Mouse (Mus musculus) adrenal gland, adult 2 months (tissue): ENCODE data around the gene Ksr2. TPM values are rescaled to one million over a fixed set of nuclear protein-coding genes. Genes with fewer than 3 reads are reported as not detected.
"Not testable (repeated sequence)": the region's sequence is repeated elsewhere in the genome, so short reads cannot be mapped to it uniquely, and the experiment has no call there.

Experiments
- DNase-seq: peaks from one replicate; pipeline ENCODE4 v3.0.0; 2021
- long read RNA-seq: library from polyadenylated mRNA; stranded (forward); transcript quantifications from one replicate; pipeline ENCODE4 v2.0.0, GENCODE M21; 2021
- polyA plus RNA-seq: library from polyadenylated mRNA; depleted of rRNA; stranded (reverse); fragments of >200 nt; gene quantifications from 2 replicates; pipeline ENCODE4 v1.2.3, GENCODE M21; 2012; rRNA removed
- total RNA-seq, 2 experiments: library from RNA; stranded (reverse); gene quantifications; 2 replicates each; pipeline ENCODE4 v1.2.3; 2021

The Ksr2 gene
- total RNA-seq (1 to 10 TPM; 3.8 to 5.1 TPM), polyA plus RNA-seq (0.46 and 0.92 TPM in 2 replicates)
- long read RNA-seq, partial matches to known transcripts: 0 of 1 reads
- long read RNA-seq, other reads (novel, unspliced or antisense): 1 of 1 reads

DNA sequence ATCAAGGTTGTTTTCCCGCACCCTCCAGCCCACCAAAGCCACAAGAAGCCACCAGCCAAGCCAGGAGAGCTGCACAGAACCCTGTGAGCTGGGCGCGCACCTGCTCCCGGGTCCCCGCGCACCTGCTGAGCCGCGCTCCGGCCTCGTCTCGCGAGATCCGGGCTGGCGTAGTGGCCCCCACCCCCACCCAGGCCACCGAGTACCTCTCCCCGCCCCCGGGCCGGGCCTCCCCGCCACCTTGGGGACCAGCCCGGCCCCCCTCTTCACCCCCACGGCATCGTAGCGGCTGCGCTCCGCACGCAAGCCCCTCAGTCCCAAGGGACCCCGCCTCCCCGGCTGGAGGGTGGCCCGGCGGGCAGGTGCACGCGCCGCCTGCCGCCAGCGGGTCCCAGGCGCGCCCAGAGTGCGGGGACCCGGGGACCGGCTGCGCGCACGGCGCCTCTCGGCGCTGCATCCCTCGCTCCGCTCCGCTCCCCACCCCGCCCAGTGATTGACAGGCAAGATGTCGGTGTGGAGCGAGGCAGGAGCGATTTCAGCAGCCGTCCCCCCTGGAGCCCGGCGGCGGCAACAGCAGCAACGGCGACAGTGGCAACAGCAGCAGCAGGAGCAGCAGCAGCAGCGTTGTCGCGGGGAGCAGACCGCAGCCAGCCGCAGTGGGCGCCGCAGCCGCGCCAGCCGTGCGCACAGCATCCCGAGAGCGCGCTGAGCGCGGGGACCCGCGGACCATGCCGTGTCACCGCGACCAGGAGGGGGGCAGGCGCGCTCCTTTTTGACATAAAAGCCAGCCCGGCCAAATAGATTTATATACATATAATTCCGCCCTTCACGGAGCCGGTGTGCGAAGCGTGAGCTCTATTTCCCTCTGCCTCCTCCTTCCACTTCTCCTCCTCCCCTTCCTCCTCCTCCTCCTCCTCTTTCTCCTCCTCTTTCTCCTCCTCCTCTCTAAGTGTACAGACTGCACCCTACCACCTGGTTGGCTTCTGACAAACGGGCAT is at the start of gene Ksr2:
TSS of gene Ksr2 (plus strand) at position 494 of the 995 bp plus-strand sequence.
- peak; percentile 40 for DNase-seq

DNA sequence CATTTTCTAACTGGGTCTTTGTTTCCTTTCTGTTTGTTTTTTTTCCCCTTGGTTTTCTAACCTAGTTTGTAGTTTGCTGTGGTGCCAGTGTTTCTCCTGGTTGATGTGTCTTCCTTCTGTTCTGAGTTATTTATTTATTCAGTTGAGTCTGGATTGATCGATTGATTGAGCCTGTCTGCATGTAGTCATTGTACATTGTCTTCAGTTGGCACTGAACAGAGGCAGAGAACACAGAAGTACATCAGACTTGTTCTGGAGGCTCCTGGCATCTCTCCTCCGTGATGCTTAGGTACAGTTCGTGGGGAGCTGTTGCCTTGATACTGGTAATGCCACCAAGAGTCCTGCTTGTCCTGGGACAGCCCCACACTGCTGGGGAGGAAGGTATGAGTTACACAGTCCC is 49.0 kb upstream of the Ksr2 start:
- no peak for DNase-seq

DNA sequence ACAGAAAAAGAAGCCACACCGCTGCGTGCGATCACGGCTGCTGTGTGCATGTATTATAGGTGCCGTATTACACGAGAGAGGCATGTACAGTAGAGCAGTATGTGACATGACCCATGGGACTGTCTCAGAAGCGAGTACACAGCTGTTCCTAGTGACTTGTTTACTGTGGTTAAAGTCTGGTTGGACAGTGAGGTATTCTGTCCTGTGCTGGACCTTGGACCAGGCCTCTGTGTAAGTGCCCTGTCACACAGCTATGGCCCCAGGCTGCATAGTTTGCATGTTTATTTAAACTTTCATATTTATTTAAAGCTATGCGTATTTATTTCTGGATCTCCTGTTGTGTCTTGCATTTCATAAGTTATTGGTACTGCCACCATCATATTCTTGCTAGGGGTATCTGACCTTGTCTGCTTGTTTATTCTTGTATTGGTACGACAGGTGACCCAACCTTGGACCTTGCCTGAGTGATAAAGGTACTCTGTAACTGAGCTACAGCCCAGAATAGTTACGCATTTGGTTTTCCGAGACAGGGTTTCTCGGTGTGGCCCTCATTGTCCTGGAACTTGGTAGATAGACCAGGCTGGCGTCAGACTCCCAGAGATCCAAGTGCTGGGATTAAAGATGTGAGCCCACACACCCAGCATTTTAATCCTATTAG is 47.8 kb upstream of the Ksr2 start:
- no peak for DNase-seq

DNA sequence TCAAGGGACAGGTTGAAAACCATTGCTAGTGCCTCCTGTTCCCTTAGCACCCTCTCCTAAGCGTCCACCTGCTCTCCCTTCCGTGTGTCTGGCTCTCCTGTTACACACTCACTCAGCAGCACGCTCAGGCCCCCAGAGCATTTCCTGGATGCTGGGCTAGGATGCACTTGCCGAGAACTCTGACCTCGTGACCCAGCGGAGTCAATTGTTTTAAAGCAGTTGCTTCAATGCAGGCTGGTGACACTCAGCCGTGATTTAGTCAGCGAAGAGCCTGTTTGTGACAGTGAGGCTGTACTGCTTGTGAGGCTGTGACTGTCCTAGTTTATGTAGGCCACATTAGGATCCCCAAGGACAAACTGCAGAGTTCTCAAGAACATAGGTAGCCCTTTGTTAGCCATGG is 46.6 kb upstream of the Ksr2 start:
- no peak for DNase-seq

DNA sequence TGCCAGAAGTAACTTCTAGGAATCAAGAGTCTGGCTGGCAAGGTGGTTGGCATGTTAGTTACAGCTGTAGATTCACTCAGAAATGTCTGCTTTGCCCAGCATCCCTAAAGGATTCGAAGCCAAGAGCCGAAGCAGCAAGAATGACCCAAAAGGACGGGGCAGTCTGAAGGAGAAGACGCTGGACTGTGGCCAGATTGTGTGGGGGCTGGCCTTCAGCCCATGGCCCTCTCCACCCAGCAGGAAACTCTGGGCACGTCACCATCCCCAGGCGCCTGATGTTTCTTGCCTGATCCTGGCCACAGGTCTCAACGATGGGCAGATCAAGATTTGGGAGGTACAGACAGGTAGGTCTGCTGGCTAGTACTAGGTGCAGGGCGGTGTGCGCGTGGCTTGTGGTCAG is 43.2 kb upstream of the Ksr2 start:
- DNase-seq: peak; percentile 55

DNA sequence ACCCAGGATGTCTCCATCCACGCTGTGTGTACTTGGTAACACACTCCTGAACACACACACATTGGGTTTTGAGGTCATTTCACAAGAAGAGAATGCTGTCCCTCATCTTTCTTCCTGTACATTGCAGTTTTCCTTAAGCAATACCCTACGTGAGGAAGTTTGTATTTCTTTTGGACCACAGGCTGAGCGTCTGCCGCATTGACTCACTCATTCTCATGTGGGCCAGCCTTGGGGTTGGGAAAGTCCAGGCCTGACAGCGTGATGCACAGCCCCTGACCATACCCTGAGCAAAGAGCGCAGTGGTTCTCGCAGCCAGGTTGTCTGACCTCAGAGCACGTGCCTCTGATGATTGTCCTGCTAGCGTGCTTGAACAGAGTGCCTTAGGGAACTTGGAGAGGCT is 40.4 kb upstream of the Ksr2 start:
- DNase-seq: no peak

DNA sequence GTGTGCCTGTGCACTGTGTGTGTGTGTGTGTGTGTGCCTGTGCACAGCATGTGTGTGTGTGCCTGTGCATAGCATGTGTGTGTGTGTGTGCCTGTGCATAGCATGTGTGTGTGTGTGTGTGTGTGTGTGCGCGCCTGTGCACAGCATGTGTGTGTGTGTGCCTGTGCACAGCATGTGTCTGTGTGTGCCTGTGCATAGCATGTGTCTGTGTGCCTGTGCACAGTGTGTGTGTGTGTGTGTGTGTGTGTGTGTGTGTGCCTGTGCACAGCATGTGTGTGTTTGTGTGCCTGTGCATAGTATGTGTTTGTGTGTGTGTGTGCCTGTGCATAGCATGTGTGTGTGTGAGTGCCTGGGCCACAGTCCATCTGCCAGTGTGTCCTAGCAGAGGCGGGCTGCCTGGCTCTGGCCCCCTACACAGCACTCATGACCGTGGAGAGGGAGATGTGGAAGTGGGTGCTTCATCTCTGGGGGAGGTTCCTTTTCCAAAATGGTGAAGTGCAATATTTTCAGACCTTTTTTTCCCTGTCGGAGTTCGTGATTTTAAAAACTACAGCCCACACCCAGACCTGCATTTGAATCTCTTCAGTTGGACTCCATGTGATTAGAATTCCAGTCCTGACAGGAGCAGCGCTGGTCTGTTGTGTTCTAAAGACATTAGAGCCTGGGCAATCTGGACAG is 39.3 kb upstream of the Ksr2 start:
- no peak for DNase-seq

DNA sequence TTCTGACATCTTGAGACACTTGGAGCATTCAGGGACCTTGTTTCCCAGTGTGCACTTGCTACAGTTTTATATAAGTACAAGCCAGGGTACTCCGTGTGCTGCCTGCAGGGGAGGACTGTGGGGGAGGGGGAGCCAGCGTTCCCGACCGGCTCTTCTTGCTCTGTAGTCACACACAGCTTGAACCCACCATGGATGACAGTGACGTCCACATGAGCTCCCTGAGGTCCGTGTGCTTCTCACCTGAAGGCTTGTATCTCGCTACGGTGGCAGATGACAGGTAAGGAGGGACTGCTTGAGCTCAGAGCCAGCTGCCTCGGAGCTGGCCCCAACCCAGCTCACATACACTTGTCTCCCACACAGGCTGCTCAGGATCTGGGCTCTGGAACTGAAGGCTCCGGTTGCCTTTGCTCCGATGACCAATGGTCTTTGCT is 37.5 kb upstream of the Ksr2 start:
- DNase-seq: no peak

DNA sequence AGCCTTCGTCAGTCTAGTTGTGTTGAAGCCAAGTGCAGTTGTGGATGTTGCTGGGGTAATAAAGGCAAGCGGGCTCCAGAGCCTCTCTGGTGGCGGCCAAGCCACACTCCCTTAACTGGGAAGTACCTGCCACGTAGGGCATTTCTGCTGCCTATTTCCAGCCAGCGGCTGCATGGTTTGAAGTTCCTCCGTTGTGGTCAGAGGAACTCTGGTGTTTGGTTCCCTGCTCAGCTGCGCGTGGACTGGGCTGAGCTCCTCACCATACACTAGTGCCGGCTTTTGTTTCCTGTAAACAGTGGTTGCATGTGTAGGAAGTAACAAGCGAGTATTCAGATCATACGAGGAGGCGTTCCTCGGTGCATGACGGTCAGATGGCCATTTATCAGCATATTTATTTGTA is 36.1 kb upstream of the Ksr2 start:
- not testable (repeated sequence) for DNase-seq

DNA sequence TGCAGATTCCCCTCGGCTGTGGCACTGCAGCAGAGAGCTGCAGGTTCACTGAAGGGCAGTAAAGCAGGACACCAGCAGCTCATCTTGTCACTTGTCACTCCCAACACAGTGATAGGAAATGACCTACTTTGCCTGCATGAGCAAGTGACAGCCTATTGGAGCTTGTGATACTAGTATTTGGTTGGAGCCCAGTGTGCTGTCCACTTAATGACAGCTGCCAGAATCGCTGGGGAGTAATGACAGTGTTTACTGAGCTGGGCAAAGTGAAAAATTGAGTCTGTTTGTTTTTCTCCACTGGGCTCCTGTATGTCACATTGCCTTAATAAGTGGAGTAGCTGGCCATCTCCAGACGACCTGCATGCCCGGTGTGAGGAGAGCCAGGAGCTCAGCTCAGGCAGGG is 33.6 kb upstream of the Ksr2 start:
- DNase-seq: no peak

DNA sequence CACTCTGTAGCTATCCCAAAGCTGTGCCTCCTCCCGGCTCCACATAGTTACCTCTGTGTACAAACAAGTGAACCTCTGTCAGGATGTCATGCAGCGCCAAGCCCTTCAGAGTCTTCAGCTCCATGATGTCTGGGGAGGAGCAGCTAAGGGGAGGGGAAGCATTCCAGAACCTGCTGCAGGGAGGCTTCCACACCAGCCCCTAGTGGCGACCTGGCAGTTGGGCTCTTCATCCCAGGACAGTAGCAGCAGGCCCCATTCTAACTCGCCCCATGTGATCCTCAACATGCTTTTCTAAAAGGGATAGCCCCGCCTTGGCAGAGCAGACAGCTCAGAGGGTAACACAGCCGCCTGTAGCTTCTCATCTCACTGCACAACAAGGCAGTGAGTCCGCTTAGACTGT is 32.0 kb upstream of the Ksr2 start:
- no peak for DNase-seq

DNA sequence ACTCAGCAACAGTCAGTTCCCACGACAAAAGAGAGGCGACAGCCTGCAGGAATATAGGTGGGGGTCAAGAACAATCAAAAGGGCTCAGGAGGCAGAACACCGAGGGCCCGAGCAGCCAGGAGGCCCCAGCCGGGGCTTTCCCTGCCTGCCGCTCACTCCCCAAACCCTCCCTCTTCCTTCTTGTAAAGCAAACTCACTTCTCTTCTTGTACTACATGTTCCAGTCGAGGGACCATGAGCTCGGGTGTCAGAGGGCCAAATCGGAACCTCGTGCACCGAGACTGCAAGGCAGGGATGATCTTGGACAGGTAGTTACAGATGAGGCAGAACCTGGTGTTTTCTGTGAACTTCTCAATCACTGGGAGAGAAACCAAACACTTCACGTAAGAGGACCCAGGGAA is 30.6 kb upstream of the Ksr2 start:
- DNase-seq: no peak

DNA sequence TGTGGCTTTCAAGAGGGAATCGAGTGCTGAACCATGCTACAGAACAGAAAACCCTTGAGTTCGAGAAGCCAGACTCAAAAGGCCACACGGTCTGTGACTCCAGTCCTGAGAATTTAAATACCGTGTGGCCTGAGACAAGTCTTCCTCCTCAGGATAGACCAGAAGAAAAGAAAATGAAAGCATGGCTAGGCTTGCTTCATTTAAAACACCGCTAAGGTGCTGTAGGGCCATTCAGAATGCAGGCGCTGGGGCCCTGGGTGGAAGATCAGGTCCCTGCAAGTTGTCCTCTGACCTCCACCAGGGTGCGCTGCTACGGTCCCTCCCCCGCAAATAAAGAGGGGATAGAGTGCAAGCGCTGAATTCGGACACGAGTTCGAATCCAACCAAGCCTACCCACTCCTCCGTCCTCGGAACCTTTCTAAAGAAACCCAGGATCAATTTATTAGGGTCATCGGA is 25.5 kb upstream of the Ksr2 start:
- DNase-seq: peak; percentile 51

DNA sequence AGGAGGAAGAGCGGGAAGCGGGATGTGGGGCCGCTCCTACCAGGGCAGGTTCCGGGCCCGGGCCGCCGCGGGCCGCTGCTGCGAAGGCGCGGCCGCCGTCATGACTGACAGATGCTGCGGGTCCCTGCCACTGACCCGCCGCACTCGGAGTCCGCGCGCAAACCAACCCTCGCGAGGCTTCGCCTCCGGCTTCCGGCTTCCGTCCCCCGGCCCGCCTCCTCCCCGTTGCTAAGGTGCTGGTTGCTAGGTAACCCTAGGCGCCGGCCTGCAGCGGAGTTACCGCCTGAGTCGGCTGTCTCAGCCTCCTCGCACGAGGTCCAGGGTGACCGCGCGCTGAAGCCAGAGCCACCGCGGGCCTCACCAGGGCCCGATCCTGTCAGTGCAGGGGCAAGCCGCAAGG is 24.9 kb upstream of the Ksr2 start, which contains the start of gene Rfc5:
TSS of gene Rfc5 (minus strand) at position 171 of the 400 bp plus-strand sequence.
- peak; percentile 98 for DNase-seq

DNA sequence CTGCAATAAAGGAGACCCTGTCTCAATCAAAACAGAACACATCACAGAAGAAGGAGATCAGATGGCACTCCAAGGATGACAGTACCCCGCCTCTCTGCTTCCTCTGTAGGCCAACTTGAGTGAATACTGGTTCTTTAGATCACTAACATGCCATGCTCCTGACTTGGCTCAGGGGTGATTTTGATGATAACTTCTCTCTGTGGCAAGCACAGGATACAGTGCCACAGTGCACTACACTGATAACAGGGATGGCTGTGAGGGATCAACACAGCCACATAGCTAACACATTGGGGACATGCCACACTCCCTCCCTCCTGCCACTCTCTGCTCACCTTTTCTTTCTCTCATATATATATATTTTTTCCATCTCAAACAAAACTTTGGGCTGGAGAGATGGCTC is 22.9 kb upstream of the Ksr2 start:
- DNase-seq: no peak

DNA sequence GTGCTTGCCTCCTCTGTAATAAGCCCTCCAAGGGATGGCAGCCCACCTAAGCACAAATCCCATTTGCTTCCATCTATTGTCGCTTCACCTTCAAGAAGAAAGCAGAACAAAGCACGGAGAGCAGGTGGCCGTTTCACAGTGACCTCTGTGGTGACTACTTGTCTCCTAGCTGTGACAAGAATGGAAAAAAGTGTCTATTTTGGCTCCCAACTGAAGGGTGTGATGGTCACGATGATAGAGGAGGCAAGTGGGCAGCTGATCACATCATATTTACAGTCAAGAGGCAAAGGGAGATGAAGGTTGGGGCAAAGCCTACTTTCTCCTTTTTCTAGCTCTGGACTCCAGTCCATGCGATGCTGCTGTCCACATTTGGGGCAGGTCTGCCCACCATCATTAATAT is 18.0 kb upstream of the Ksr2 start:
- DNase-seq: no peak

DNA sequence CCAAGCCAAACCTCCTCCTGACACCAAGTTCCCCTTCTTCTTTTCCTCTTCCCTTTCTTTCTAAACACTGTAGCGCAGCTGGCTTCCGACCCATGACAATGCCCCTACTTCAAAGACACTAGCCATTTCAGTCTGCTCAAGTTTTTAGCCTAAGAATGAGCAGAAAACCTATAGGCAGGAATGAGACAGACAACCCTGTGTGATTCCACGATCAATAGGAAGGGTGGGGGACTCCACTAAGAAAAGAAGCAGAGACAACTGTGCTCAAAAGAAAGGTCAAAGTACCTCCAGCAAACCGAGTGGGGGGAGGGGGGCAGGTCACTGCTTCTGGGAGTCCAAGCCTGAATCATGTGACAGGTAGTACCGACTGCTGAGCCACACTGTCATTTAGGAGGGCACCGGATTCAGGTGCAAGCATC is 17.2 kb upstream of the Ksr2 start:
- no peak for DNase-seq

DNA sequence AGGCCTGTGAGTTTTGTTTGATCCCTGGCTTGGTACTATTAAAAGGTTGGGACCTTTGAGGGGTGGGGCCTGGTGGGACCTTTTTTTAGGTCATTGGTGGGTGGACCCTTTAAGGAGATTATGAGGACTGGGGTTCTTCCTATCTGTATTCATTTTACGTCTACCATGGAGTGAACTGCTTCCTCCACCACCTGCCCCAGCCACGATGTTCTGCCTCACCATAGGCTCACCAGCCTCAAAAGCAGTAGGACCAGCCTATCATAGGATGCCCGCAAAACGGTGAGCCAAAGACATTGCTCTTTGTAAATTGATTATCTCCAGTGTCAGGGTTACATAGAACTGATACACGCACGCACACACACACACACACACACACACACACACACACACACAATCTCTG is 16.4 kb upstream of the Ksr2 start:
- no peak for DNase-seq

DNA sequence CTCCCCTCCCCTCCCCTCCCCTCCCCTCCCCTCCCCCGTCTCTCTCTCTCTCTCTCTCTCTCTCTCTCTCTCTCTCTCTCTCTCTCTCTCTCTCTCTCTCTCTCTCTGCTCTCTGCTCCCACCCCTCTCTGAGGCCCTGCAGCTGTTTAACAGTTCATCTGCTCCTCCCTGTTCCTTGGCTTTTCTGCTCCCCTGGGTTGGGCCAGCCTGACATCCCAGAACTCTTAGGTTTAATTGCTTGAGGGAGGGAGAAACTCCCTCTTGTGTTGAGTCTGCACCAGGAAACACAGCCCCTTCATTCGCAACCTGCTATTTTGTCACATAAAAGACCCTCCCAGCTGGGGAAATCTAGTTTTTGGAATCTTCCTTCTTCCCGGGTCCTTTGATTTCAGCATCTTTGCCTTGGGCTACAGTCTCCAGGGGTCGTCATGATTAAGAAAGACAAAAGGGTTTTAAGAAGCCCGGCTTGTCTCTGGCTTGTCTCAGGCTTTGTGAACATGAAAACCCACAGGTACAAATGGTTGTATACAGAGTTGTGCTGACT is 15.7 kb upstream of the Ksr2 start:
- no peak for DNase-seq

DNA sequence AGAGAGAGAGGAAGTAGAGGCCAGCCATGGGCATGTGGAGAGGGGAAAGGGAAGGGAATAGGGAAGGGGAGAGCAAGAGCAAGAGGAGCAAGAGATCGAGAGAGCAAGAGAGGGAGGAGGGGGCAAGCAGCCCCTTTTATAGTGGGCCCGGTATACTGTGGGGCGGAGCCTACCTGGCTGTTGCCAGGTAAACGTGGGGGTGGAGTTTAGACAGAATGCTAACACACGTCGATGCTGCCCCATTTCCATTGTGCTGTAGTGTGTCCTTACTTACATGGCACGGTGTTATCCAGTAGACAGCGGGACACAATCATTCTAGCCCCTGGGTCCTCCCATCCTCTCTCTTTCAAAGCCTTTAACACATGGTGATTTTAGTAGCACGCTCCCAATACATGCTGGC is 14.5 kb upstream of the Ksr2 start:
- no peak for DNase-seq

DNA sequence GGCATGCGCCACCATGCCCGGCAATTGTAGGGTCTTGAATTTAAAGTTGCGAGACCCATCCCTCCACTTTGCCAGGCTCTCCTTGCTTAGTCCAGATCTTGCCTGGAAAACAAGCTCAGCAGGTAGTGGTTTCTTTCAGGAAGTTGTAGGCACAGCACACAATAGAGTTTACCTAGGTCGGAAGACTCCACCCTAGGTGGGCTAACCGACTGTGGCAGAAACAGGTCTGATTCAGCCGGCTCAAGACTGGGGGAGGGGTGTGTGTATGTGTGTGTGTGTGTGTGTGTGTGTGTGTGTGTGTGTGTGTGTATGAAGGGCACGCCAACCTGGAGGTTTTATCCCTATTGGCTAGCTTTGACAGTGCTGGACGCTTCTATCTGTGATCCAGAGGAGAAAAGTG is 10.2 kb upstream of the Ksr2 start:
- no peak for DNase-seq

DNA sequence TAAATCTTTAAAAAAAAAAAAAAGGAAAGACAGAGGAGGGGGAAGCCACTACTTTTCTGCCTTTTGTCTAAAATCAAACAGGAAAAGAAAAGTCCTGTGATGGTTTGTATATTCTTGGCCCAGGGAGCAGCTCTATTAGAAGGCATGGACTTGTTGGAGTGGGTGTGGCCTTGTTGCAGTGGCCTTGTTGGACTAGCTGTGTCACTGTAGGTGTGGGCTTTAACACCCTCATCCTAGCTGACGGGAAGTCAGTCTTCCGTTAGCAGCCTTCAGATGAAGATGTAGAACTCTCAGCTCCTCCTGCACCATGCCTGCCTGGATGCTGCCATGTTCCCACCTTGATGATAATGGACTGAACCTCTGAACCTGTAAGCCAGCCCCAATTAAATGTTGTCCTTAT is 9.1 kb upstream of the Ksr2 start:
- not testable (repeated sequence) for DNase-seq
